9 mouse cellular contexts compared by ENCODE assay signal in the genomic region with DNA sequence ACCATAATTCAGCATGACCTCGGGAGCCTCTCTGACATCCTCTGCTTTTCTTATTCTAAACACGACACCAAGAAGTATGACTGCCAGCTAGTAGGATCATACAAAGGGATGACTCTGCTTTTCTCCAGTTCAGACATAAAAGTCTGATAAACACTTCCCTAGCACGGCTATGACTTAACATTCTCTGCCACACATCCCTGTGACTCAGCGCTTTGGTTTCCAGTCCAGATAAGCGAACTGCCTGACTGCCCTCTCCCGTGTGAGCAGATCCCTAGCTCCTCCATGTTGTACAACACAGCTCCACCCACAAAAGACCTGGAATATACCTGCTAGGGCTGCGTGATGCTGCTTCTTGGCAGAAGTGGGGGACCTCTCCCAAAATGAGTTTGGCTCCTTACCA. TPM values are rescaled to one million over a fixed set of nuclear protein-coding genes. Genes with fewer than 3 reads are reported as not detected.
A peak's percentile ranks its signal among the peaks of the same experiment; 100 is the strongest.
DNase-seq lines count a peak whose midpoint lies in the region; ATAC-seq and TF ChIP-seq lines count a peak whose summit lies in the region.
"Had no signal": no experiment of that assay in that cellular context is flagged by ENCODE, and none has a peak within 500 bp of the region (broad histone marks: within the 10 kb centered on the region; RNA-seq: fewer than 3 reads in every experiment).

No protein-coding gene starts in this region.

- peak; percentile 47 to 52 for DNase-seq in heart, adult 18-20 months
- DNase-seq in heart, adult 11 months = no peak
- DNase-seq in G1E (ENCODE audit: low spot score) (peak; percentile 60), liver (peak; percentile 92)
- peak; percentile 43 for DNase-seq in embryo, embryonic 11 days
- no peak for DNase-seq in layer of hippocampus, adult 9-10 months (ENCODE audit: low spot score)

- no peak for TF ChIP-seq CTCF in G1E (IDR thresholded peaks at IDR 0.05; ENCODE audit: low read depth, low read length)

- peaks cover 80% of the 10 kb centered on the region for H3K36me3 ChIP-seq in G1E (replicated peaks)
- no peaks in the 10 kb centered on the region for H3K36me3 ChIP-seq in stomach, embryonic 15.5 days
- no peaks in the 10 kb centered on the region for H3K36me3 ChIP-seq in forebrain, embryonic 12.5 days (replicated peaks)
- H3K36me3 ChIP-seq: hindbrain, embryonic 15.5 days had no signal

- no peak overlapping the region for H3K9ac ChIP-seq in stomach, embryonic 15.5 days
- no peak overlapping the region for H3K9ac ChIP-seq in forebrain, embryonic 12.5 days
- H3K9ac ChIP-seq: hindbrain, embryonic 15.5 days had no signal

- no peaks in the 10 kb centered on the region for H3K9me3 ChIP-seq in G1E (replicated peaks)
- H3K9me3 ChIP-seq in stomach, embryonic 15.5 days = no peaks in the 10 kb centered on the region
- H3K9me3 ChIP-seq in forebrain, embryonic 12.5 days = no peaks in the 10 kb centered on the region
- H3K9me3 ChIP-seq: hindbrain, embryonic 15.5 days had no signal

- H3K4me2 ChIP-seq in stomach, embryonic 15.5 days = no peak overlapping the region
- H3K4me2 ChIP-seq in forebrain, embryonic 12.5 days = no peak overlapping the region
- H3K4me2 ChIP-seq: hindbrain, embryonic 15.5 days had no signal

- no peak overlapping the region; the same call in 1 of the 2 replicates for H3K27ac ChIP-seq in stomach, embryonic 15.5 days
- H3K27ac ChIP-seq in forebrain, embryonic 12.5 days = no peak overlapping the region
- H3K27ac ChIP-seq: hindbrain, embryonic 15.5 days had no signal

- WGBS in stomach, embryonic 15.5 days = 33% methylated on average over 7 of the region's 7 CpGs
- WGBS in forebrain, embryonic 12.5 days = 72% methylated on average over 7 of the region's 7 CpGs

- H3K27me3 ChIP-seq in G1E (ENCODE audit: insufficient read depth, low read length) = no peaks in the 10 kb centered on the region
- no peaks in the 10 kb centered on the region for H3K27me3 ChIP-seq in stomach, embryonic 15.5 days (replicated peaks)
- no peaks in the 10 kb centered on the region for H3K27me3 ChIP-seq in forebrain, embryonic 12.5 days
- H3K27me3 ChIP-seq: hindbrain, embryonic 15.5 days had no signal

- peaks cover 95% of the 10 kb centered on the region for H3K4me1 ChIP-seq in G1E (ENCODE audit: insufficient read depth, low read depth, low read length)
- H3K4me1 ChIP-seq in stomach, embryonic 15.5 days = peaks cover 9% of the 10 kb centered on the region; the same call in 1 of the 2 replicates
- peaks cover 15% of the 10 kb centered on the region for H3K4me1 ChIP-seq in forebrain, embryonic 12.5 days

- H3K4me3 ChIP-seq in G1E (ENCODE audit: low read depth, low read length) = peak overlapping the region; percentile 11; the same call in 1 of the 2 replicates
- H3K4me3 ChIP-seq in stomach, embryonic 15.5 days (replicated peaks) = no peak overlapping the region
- no peak overlapping the region for H3K4me3 ChIP-seq in forebrain, embryonic 12.5 days (replicated peaks)
- H3K4me3 ChIP-seq: hindbrain, embryonic 15.5 days had no signal

- ATAC-seq in G1E (ENCODE audit: extremely low read depth, insufficient number of reproducible peaks, low FRiP score, poor library complexity, severe bottlenecking) = peak; percentile 91
- peak; percentile 91 for ATAC-seq in stomach, embryonic 15.5 days (ENCODE audit: insufficient read depth, low FRiP score, low read depth)
- no peak for ATAC-seq in forebrain, embryonic 12.5 days (ENCODE audit: low FRiP score)

RNA-seq across cellular contexts. Expression of gene Slc22a23, which starts 12.2 kb away (rescaled TPM):
- 10 to 100 TPM; 10.3 to 13.7 TPM for total RNA-seq in heart, adult 18-20 months (2021)
- total RNA-seq in G1E (2014; fragmentation: Nextera tagmentation) = 24.9 and 68.0 TPM in 2 replicates
- 14.7 and 18.0 TPM in 2 replicates for total RNA-seq in G1E (2017)
- 43.8 and 49.3 TPM in 2 replicates for polyA plus RNA-seq in G1E (2012)
- 3.7 and 3.9 TPM in 2 replicates for polyA plus RNA-seq in stomach, embryonic 15.5 days (2015; fragmentation: Nextera tagmentation; extraction: Ambion mirVana)
- polyA plus RNA-seq in forebrain, embryonic 12.5 days (2016; fragmentation: Nextera tagmentation; extraction: Ambion mirVana) = 16.4 and 19.7 TPM in 2 replicates

Comparison
In these comparisons a context has a peak if more than half of its experiments do, and no peak if none do; other contexts are left out.
1. DNase-seq: peak in heart, adult 18-20 months (2 of 2), G1E (single experiment), embryo, embryonic 11 days (single experiment) and liver (single experiment); none in heart, adult 11 months (single experiment) and layer of hippocampus, adult 9-10 months (single experiment).